Mouse (Mus musculus) stomach, embryonic 14.5 days (tissue): ENCODE data around the gene Ampd3. TPM values are rescaled to one million over a fixed set of nuclear protein-coding genes. Genes with fewer than 3 reads are reported as not detected.
A peak's percentile ranks its signal among the peaks of the same experiment; 100 is the strongest.

Experiments used
- ATAC-seq: fragments of 200-750 bp; cut with Nextera tagmentation; 2 replicates; pipeline ENCODE4 v1.8.0; 2017; ENCODE audit warnings: low read depth, moderate TSS enrichment; ENCODE audit not compliant: insufficient number of reproducible peaks, insufficient read depth, low FRiP score
- H3K27ac ChIP-seq: fragments of 300-500 bp; sonication (generic); 2 replicates; pipeline ENCODE4 v1.5.1; 2014; ENCODE audit warnings: mild to moderate bottlenecking, low read length, moderate library complexity, mixed read lengths
- H3K27me3 ChIP-seq: fragments of 300-500 bp; sonication (generic); 2 replicates; pipeline ENCODE4 v1.6.1; 2014; ENCODE audit warnings: low read length, control low read depth, mixed read lengths; ENCODE audit not compliant: control insufficient read depth, insufficient read depth
- H3K36me3 ChIP-seq: fragments of 300-500 bp; sonication (generic); 2 replicates; pipeline ENCODE4 v1.6.1; 2014; ENCODE audit warnings: mild to moderate bottlenecking, control low read depth, low read length, moderate library complexity, mixed read lengths; ENCODE audit not compliant: control insufficient read depth, insufficient read depth
- H3K4me1 ChIP-seq: fragments of 300-500 bp; sonication (generic); 2 replicates; pipeline ENCODE4 v1.6.1; 2014; ENCODE audit warnings: low read length, control low read depth, mixed read lengths; ENCODE audit not compliant: control insufficient read depth, insufficient read depth
- H3K4me2 ChIP-seq: fragments of 300-500 bp; sonication (generic); replicated peaks from 2 replicates; pipeline ENCODE4 v1.6.1; 2014; ENCODE audit warnings: low read depth, low read length, control low read depth
- H3K4me3 ChIP-seq: fragments of 300-500 bp; sonication (generic); 2 replicates; pipeline ENCODE4 v1.5.1; 2014; ENCODE audit warnings: low read depth, low read length, control low read depth
- H3K9ac ChIP-seq: fragments of 300-500 bp; sonication (generic); replicated peaks from 2 replicates; pipeline ENCODE4 v1.6.1; 2014; ENCODE audit warnings: low read depth, mild to moderate bottlenecking, control low read depth, low read length, moderate library complexity, mixed read lengths
- H3K9me3 ChIP-seq: fragments of 300-500 bp; sonication (generic); 2 replicates; pipeline ENCODE4 v1.6.1; 2016; ENCODE audit warnings: low read depth, low read length, control low read depth; ENCODE audit not compliant: control insufficient read depth
- WGBS: fragments of 180-500 bp; shearing (Covaris S2); extraction: QIAGEN DNeasy Blood & Tissue Kit; methylation state at CpG from one replicate; pipeline ENCODE4 v1.1.7; 2014; 5-methylcytosine and 5-hydroxymethylcytosine counted together
- polyA plus RNA-seq: library from polyadenylated mRNA; unstranded; fragments of >200 nt; fragmentation: Nextera tagmentation; extraction: Ambion mirVana; gene quantifications from 2 replicates; pipeline ENCODE4 v1.2.1, GENCODE M21; 2014

Ampd3 gene
- polyA plus RNA-seq, 1 experiment from 2014 or later: 2.1 TPM

DNA sequence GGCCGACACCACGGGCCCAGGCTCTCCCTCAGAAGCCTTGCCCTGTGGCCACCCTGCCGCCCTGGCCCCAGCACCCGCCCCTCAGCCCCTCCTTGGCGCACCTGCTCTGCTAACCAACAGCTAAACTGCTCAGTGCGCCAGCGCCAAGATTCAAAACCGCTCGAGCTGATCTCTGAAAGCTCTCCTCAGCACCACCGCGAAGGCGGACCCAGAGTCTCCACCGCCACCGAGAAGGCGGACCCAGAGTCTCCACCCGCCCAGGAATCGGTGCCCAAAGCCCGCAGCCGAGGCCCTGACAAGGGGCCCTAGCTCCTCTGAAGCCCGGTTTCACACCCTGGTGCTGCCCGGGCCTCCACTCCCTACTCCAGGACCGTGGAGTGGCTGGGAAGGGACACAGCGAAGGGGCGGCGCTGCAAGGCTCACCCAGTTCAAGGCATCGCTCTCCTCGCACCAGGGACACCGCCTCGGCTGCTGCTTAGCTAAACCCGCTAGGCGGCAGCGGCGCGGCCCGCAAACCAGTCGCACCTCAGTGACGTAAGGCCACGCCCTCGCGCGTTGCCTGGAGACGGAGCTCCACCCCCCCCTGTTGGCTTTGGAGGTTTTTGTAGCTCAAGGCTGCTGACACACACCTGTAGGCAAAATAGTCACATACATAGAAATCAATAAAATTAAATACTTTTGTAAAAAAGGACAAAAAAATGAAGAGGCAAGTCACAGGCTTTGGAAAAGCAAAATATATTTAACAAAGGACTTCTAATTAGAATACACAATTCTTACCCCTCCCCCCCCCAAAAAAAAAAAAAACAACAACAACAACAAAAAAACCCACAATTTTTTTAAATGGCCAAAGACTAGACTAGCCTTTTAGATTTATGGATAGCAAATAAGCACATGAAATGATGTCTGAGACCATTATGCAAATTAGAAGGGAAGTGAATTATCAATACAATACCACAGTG, 76.2 kb downstream of the Ampd3 start, which contains the start of gene Rnf141:
TSS of gene Rnf141 (minus strand) at position 542 of the 959 bp plus-strand sequence.
- Histone ChIP-seq H3K4me2 (peak within 1 kb of the TSS; percentile 82), H3K9ac (peak within 1 kb of the TSS; percentile 80), H3K9me3 (no peaks in the 10 kb centered on the region), H3K27ac (peak within 1 kb of the TSS; percentile 95), H3K36me3 (no peaks in the 10 kb centered on the region), H3K4me3 (peak within 1 kb of the TSS; percentile 80), H3K27me3 (no peaks in the 10 kb centered on the region), H3K4me1 (0 out of 2 replicates have a peak, but pooled peaks cover 4% of the 10 kb centered on the region)
- WGBS: 0% methylated on average over 42 of the region's 42 CpGs
- ATAC-seq: peak; percentile 89

DNA sequence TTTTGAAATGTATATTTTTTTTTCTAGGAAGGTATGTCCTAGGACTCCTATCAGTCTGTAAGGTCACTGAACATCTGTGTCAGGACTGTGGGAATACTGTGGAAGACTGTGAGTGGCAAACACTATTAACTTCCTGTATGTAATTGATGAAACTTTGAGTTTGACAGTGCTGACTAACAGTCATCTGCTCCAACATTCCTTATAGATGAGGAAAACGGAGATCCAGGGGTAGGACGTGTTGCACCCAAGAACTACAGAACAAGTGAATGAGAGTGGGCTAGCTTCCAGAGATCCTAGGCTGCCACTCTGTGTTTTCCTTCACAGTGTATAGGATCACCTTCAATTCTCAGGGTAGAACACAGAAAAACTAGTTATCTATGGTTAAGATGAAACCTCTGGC, 79.3 kb downstream of the Ampd3 start:
- Histone ChIP-seq H3K4me1 (0 out of 2 replicates have a peak, but pooled peaks cover 7% of the 10 kb centered on the region), H3K4me2 (no peak overlapping the region), H3K4me3 (no peak overlapping the region), H3K9ac (no peak overlapping the region), H3K27me3 (no peaks in the 10 kb centered on the region), H3K27ac (no peak overlapping the region), H3K36me3 (no peaks in the 10 kb centered on the region), H3K9me3 (no peaks in the 10 kb centered on the region)
- WGBS: 62% methylated on average over 2 of the region's 2 CpGs
- ATAC-seq: no peak

GRCm38 (mm10) chr7:110848371-110848770, 80.4 kb downstream of the Ampd3 start:
- Histone ChIP-seq H3K4me3 (no peak overlapping the region), H3K4me1 (0 out of 2 replicates have a peak, but pooled peaks cover 5% of the 10 kb centered on the region), H3K27ac (no peak overlapping the region), H3K27me3 (no peaks in the 10 kb centered on the region), H3K36me3 (no peaks in the 10 kb centered on the region), H3K4me2 (no peak overlapping the region), H3K9ac (no peak overlapping the region), H3K9me3 (no peaks in the 10 kb centered on the region)
- WGBS: 100% methylated on average over 1 of the region's 1 CpGs
- ATAC-seq: no peak

DNA sequence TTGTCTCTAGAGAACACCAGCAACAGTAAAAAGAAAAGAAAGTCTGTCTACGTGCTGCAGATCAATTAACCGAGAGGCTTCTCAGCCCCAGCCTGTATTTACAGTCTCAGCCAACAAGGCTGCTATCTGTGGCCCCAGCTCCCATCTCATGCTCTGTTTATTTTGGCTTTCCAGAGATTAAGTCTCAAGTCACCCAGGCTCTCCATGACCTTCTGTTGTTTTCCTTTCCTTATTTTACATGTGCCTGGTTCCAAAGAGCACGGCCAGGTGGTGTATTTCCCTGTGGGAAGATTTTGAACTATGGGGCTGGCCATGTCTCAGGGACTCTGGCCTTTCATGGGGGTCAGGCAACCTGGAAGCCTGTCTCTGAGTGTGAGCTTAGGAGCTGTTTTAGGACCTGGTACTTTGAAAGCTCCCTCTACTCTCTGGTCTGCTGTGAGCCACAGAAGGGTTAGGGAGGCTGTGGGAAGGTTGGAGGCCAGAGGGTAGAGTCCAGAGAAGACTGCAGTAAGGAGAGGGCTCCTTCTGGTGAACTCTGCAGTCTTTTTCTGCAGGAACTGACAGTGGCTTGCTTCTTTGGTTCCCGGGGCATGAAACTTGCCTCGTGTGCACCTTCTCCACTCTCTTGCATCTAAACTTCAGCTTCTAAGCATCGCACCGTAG, 83.7 kb downstream of the Ampd3 start:
- Histone ChIP-seq H3K4me2 (no peak overlapping the region), H3K9me3 (no peaks in the 10 kb centered on the region)
- peak; percentile 88 for ATAC-seq

DNA sequence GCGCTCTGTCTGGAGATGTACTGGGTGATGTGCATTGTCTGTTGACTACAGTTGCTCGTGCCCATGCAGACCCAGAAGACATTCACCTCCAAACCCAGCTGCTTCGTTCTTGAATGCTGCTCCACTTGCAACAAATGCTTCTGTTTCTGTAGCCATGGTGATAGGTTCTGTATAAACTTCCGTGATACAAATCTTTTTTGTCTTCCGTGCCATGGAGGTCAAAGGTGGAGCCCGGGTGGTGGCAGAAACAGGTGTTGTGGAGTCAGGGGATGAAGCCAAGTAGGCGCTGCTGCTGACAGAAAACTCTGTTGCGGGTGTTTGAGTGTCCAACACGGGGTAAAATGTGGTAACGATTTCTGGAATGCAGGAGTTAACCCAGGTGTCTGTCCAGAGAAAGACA, 85.6 kb downstream of the Ampd3 start:
- no peak for ATAC-seq
- no peak overlapping the region for H3K4me3 ChIP-seq
- peaks cover 12% of the 10 kb centered on the region; the same call in 1 of the 2 replicates for H3K4me1 ChIP-seq
- H3K27ac ChIP-seq: no peak overlapping the region
- no peaks in the 10 kb centered on the region for H3K9me3 ChIP-seq
- no peaks in the 10 kb centered on the region for H3K27me3 ChIP-seq
- no peaks in the 10 kb centered on the region for H3K36me3 ChIP-seq
- H3K4me2 ChIP-seq: no peak overlapping the region
- no peak overlapping the region for H3K9ac ChIP-seq
- 35% methylated on average over 10 of the region's 10 CpGs for WGBS

More for the DNA sequence above, 83.7 kb downstream of the Ampd3 start:
- Histone ChIP-seq H3K36me3 (no peaks in the 10 kb centered on the region), H3K4me3 (no peak overlapping the region), H3K4me1 (peaks cover 12% of the 10 kb centered on the region; the same call in 1 of the 2 replicates), H3K27me3 (no peaks in the 10 kb centered on the region), H3K9ac (no peak overlapping the region), H3K27ac (peak overlapping the region; percentile 79; the same call in 1 of the 2 replicates)
- WGBS: 56% methylated on average over 7 of the region's 7 CpGs

DNA sequence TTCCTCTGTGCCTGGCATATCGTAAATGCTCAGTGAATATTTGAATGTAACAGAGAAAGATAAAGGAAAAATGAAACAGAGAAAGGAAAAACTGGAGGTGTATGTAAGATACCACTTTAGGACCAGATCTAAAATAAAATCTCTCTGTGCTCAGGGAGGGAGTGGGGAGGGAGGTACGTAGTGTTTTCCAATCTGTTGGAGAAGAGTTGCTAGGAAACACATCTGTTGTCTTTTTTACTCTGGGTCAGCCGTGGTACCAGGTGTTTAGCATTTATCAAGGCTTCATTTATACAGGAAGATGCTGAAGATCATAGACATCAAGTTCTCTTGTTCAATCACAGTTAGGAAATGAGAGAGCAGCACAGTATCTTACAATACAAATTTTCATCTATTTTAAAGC, 86.5 kb downstream of the Ampd3 start:
- Histone ChIP-seq H3K27me3 (no peaks in the 10 kb centered on the region), H3K9ac (no peak overlapping the region), H3K27ac (no peak overlapping the region), H3K4me1 (peaks cover 12% of the 10 kb centered on the region; the same call in 1 of the 2 replicates), H3K9me3 (no peaks in the 10 kb centered on the region), H3K36me3 (no peaks in the 10 kb centered on the region), H3K4me3 (no peak overlapping the region), H3K4me2 (no peak overlapping the region)
- WGBS: 47% methylated on average over 3 of the region's 3 CpGs
- ATAC-seq: no peak

GRCm38 (mm10) chr7:110854927-110855546, 87.0 kb downstream of the Ampd3 start:
- ATAC-seq: no peak
- no peak overlapping the region for H3K27ac ChIP-seq

DNA sequence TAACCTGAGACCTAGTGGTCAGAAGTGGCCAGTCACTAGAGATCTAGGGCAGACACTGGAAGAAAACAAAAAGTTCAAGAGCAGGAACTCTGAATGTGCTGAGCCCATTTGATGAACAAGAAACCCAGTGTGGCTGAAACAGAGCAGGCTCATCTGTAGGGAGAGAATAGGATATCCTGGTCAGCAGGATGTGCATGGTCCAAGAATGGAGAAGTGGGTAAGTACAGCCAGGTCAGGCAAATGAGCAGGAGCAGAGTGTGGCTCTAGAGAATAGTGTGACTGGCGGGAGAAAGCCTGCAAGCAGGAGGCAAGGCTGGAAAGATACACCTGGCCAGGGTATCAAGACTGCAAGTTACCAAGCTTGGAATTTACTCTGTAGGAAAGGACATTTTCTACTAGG, 87.6 kb downstream of the Ampd3 start:
- no peaks in the 10 kb centered on the region for H3K36me3 ChIP-seq
- ATAC-seq: no peak
- H3K4me1 ChIP-seq: peaks cover 18% of the 10 kb centered on the region; the same call in 1 of the 2 replicates
- no peak overlapping the region for H3K9ac ChIP-seq
- no peaks in the 10 kb centered on the region for H3K27me3 ChIP-seq
- WGBS: 68% methylated on average over 1 of the region's 1 CpGs
- no peak overlapping the region for H3K27ac ChIP-seq
- no peak overlapping the region for H3K4me3 ChIP-seq
- no peaks in the 10 kb centered on the region for H3K9me3 ChIP-seq
- no peak overlapping the region for H3K4me2 ChIP-seq

More at GRCm38 (mm10) chr7:110854927-110855546, 87.0 kb downstream of the Ampd3 start:
- Histone ChIP-seq H3K27me3 (no peaks in the 10 kb centered on the region), H3K36me3 (no peaks in the 10 kb centered on the region), H3K9me3 (no peaks in the 10 kb centered on the region), H3K4me1 (peaks cover 17% of the 10 kb centered on the region; the same call in 1 of the 2 replicates), H3K9ac (no peak overlapping the region), H3K4me3 (no peak overlapping the region), H3K4me2 (no peak overlapping the region)
- 69% methylated on average over 8 of the region's 8 CpGs for WGBS
